Mouse (Mus musculus) forebrain, postnatal 0 days (tissue): ENCODE measurements at regions not wholly inside any gene's neighbourhood (a gene's known extent, or its start where the extent isn't known, plus 50 kb on each side); places are given as distances from the start of the nearest gene placed in this dataset.

Source experiments
- ATAC-seq: fragments of 200-750 bp; cut with Nextera tagmentation; 2 replicates; pipeline ENCODE4 v1.8.0; 2017; ENCODE audit warnings: mild to moderate bottlenecking, moderate library complexity
- DNase-seq: peaks from one replicate; pipeline ENCODE4 v3.0.0-alpha.2; 2015
- H3K27ac ChIP-seq: fragments of 300-500 bp; sonication (generic); 2 replicates; pipeline ENCODE4 v1.5.1; 2014; ENCODE audit warnings: low read depth, mild to moderate bottlenecking, antibody characterized with exemption, low read length, moderate library complexity, mixed read lengths
- H3K27me3 ChIP-seq: fragments of 300-500 bp; sonication (generic); 2 replicates; pipeline ENCODE4 v1.6.1; 2014; ENCODE audit warnings: mild to moderate bottlenecking, low read length, mixed read lengths; ENCODE audit not compliant: insufficient read depth
- H3K36me3 ChIP-seq: fragments of 300-500 bp; sonication (generic); 2 replicates; pipeline ENCODE4 v1.6.1; 2014; ENCODE audit warnings: mild to moderate bottlenecking, moderate library complexity; ENCODE audit not compliant: insufficient read depth
- H3K4me1 ChIP-seq: fragments of 300-500 bp; sonication (generic); 2 replicates; pipeline ENCODE4 v1.6.1; 2014; ENCODE audit warnings: antibody characterized with exemption; ENCODE audit not compliant: insufficient read depth
- H3K4me2 ChIP-seq: fragments of 300-500 bp; sonication (generic); 2 replicates; pipeline ENCODE4 v1.6.1; 2014; ENCODE audit warnings: low read depth, mild to moderate bottlenecking, moderate library complexity
- H3K4me3 ChIP-seq: fragments of 300-500 bp; sonication (generic); 2 replicates; pipeline ENCODE4 v1.5.1; 2014; ENCODE audit warnings: low read depth, low read length, mixed read lengths
- H3K9ac ChIP-seq: fragments of 300-500 bp; sonication (generic); 2 replicates; pipeline ENCODE4 v1.6.1; 2014; ENCODE audit warnings: mild to moderate bottlenecking
- H3K9me3 ChIP-seq: fragments of 300-500 bp; sonication (generic); 2 replicates; pipeline ENCODE4 v1.6.1; 2016; ENCODE audit warnings: low read length
- CTCF ChIP-seq: sonication (generic); IDR thresholded peaks from 2 replicates; pipeline ENCODE4 v1.5.1; 2016; ENCODE audit warnings: antibody characterized with exemption, control low read depth, low read depth
- WGBS: fragments of 180-500 bp; shearing (Covaris S2); extraction: QIAGEN DNeasy Blood & Tissue Kit; methylation state at CpG from one replicate; pipeline ENCODE4 v1.1.7; 2014; 5-methylcytosine and 5-hydroxymethylcytosine counted together

GRCm38 (mm10) chr2:173857006-173857405 is 119.7 kb downstream of the Vapb start:
- Histone ChIP-seq H3K27ac (no peak overlapping the region), H3K9ac (no peak overlapping the region), H3K4me2 (no peak overlapping the region), H3K27me3 (no peaks in the 10 kb centered on the region), H3K4me3 (no peak overlapping the region), H3K9me3 (no peaks in the 10 kb centered on the region), H3K4me1 (no peaks in the 10 kb centered on the region), H3K36me3 (no peaks in the 10 kb centered on the region)
- WGBS = 93% methylated on average over 6 of the region's 6 CpGs
- ATAC-seq (no peak), DNase-seq (no peak)
- TF ChIP-seq CTCF = no peak

- 91% methylated on average over 3 of the region's 3 CpGs for WGBS
Observed at GRCm38 (mm10) chr2:173873048-173873447, 135.7 kb downstream of the Vapb start.

More at GRCm38 (mm10) chr2:173873048-173873447, 135.7 kb downstream of the Vapb start:
- ATAC-seq = no peak
- DNase-seq = no peak
- Histone ChIP-seq H3K4me2 (no peak overlapping the region), H3K4me3 (no peak overlapping the region), H3K9ac (no peak overlapping the region), H3K4me1 (no peaks in the 10 kb centered on the region), H3K36me3 (no peaks in the 10 kb centered on the region), H3K27me3 (no peaks in the 10 kb centered on the region), H3K9me3 (no peaks in the 10 kb centered on the region), H3K27ac (no peak overlapping the region)
- TF ChIP-seq CTCF = no peak
